Mouse (Mus musculus) neural tube, embryonic 12.5 days (tissue): ENCODE measurements at regions not wholly inside any gene's neighbourhood (a gene's known extent, or its start where the extent isn't known, plus 50 kb on each side); places are given as distances from the start of the nearest gene placed in this dataset.

ENCODE experiments used
- ATAC-seq: fragments of 200-750 bp; cut with Nextera tagmentation; 2 replicates; pipeline ENCODE4 v1.8.0; 2017; ENCODE audit warnings: low read depth, mild to moderate bottlenecking, moderate TSS enrichment, moderate library complexity; ENCODE audit not compliant: low FRiP score
- H3K27ac ChIP-seq: fragments of 300-500 bp; sonication (generic); 2 replicates; pipeline ENCODE4 v1.5.1; 2016
- H3K27me3 ChIP-seq: fragments of 300-500 bp; sonication (generic); replicated peaks from 2 replicates; pipeline ENCODE4 v1.6.1; 2016; ENCODE audit warnings: mild to moderate bottlenecking
- H3K36me3 ChIP-seq: fragments of 300-500 bp; sonication (generic); 2 replicates; pipeline ENCODE4 v1.6.1; 2016; ENCODE audit warnings: mild to moderate bottlenecking
- H3K4me1 ChIP-seq: fragments of 300-500 bp; sonication (generic); 2 replicates; pipeline ENCODE4 v1.6.1; 2016
- H3K4me2 ChIP-seq: fragments of 300-500 bp; sonication (generic); replicated peaks from 2 replicates; pipeline ENCODE4 v1.6.1; 2016; ENCODE audit warnings: mild to moderate bottlenecking
- H3K4me3 ChIP-seq: fragments of 300-500 bp; sonication (generic); 2 replicates; pipeline ENCODE4 v1.5.1; 2016
- H3K9ac ChIP-seq: fragments of 300-500 bp; sonication (generic); 2 replicates; pipeline ENCODE4 v1.6.1; 2016; ENCODE audit warnings: mild to moderate bottlenecking
- H3K9me3 ChIP-seq: fragments of 300-500 bp; sonication (generic); 2 replicates; pipeline ENCODE4 v1.6.1; 2016; ENCODE audit warnings: mild to moderate bottlenecking
- WGBS: fragments of 180-500 bp; shearing (Covaris S2); methylation state at CpG from one replicate; pipeline ENCODE4 v1.1.7; 2016; 5-methylcytosine and 5-hydroxymethylcytosine counted together

- Histone ChIP-seq H3K4me3 (no peak overlapping the region), H3K9ac (no peak overlapping the region), H3K4me1 (peaks cover 14% of the 10 kb centered on the region; the same call in 1 of the 2 replicates), H3K27ac (no peak overlapping the region), H3K27me3 (no peaks in the 10 kb centered on the region), H3K9me3 (no peaks in the 10 kb centered on the region), H3K4me2 (no peak overlapping the region), H3K36me3 (no peaks in the 10 kb centered on the region)
- ATAC-seq: no peak
- WGBS: 48% methylated on average over 1 of the region's 1 CpGs
These were observed 154.2 kb upstream of the Ctnnb1 start for GRCm38 (mm10) chr9:120774772-120775171.

- 76% methylated on average over 3 of the region's 3 CpGs for WGBS
- Histone ChIP-seq H3K9me3 (no peaks in the 10 kb centered on the region), H3K4me3 (no peak overlapping the region), H3K27me3 (no peaks in the 10 kb centered on the region), H3K9ac (no peak overlapping the region), H3K4me2 (no peak overlapping the region), H3K27ac (no peak overlapping the region), H3K4me1 (peaks cover 6% of the 10 kb centered on the region; the same call in 1 of the 2 replicates), H3K36me3 (no peaks in the 10 kb centered on the region)
- no peak for ATAC-seq
These were observed 153.3 kb upstream of the Ctnnb1 start for GRCm38 (mm10) chr9:120775721-120776120.

GRCm38 (mm10) chr9:120776456-120777001 lies 152.5 kb upstream of the Ctnnb1 start:
- H3K9ac ChIP-seq: no peak overlapping the region
- no peaks in the 10 kb centered on the region for H3K27me3 ChIP-seq
- no peak overlapping the region for H3K4me3 ChIP-seq
- WGBS: 75% methylated on average over 4 of the region's 4 CpGs
- no peaks in the 10 kb centered on the region for H3K9me3 ChIP-seq
- no peak overlapping the region for H3K4me2 ChIP-seq
- no peaks in the 10 kb centered on the region for H3K4me1 ChIP-seq
- no peaks in the 10 kb centered on the region for H3K36me3 ChIP-seq
- no peak for ATAC-seq
- H3K27ac ChIP-seq: no peak overlapping the region

GRCm38 (mm10) chr9:120777016-120777415 lies 152.0 kb upstream of the Ctnnb1 start:
- no peak overlapping the region for H3K4me3 ChIP-seq
- no peaks in the 10 kb centered on the region for H3K36me3 ChIP-seq
- H3K27me3 ChIP-seq: no peaks in the 10 kb centered on the region
- H3K4me1 ChIP-seq: no peaks in the 10 kb centered on the region
- no peaks in the 10 kb centered on the region for H3K9me3 ChIP-seq
- ATAC-seq: no peak
- WGBS: 72% methylated on average over 6 of the region's 6 CpGs
- H3K4me2 ChIP-seq: no peak overlapping the region
- no peak overlapping the region for H3K27ac ChIP-seq
- no peak overlapping the region for H3K9ac ChIP-seq

- WGBS: 85% methylated on average over 10 of the region's 10 CpGs
- no peak for ATAC-seq
- Histone ChIP-seq H3K27ac (no peak overlapping the region), H3K36me3 (no peaks in the 10 kb centered on the region), H3K27me3 (no peaks in the 10 kb centered on the region), H3K4me2 (no peak overlapping the region), H3K9me3 (no peaks in the 10 kb centered on the region), H3K9ac (no peak overlapping the region), H3K4me3 (no peak overlapping the region), H3K4me1 (no peaks in the 10 kb centered on the region)
These were observed 151.5 kb upstream of the Ctnnb1 start for GRCm38 (mm10) chr9:120777501-120777900.

GRCm38 (mm10) chr9:120778423-120778822 lies 150.6 kb upstream of the Ctnnb1 start:
- H3K4me2 ChIP-seq: no peak overlapping the region
- no peak for ATAC-seq
- no peaks in the 10 kb centered on the region for H3K9me3 ChIP-seq
- H3K4me3 ChIP-seq: no peak overlapping the region
- H3K27ac ChIP-seq: no peak overlapping the region
- no peak overlapping the region for H3K9ac ChIP-seq
- no peaks in the 10 kb centered on the region for H3K4me1 ChIP-seq
- 56% methylated on average over 2 of the region's 2 CpGs for WGBS
- no peaks in the 10 kb centered on the region for H3K36me3 ChIP-seq
- no peaks in the 10 kb centered on the region for H3K27me3 ChIP-seq

GRCm38 (mm10) chr9:120794210-120794609 lies 134.8 kb upstream of the Ctnnb1 start:
- Histone ChIP-seq H3K9ac (no peak overlapping the region), H3K27me3 (no peaks in the 10 kb centered on the region), H3K9me3 (peaks cover 28% of the 10 kb centered on the region), H3K4me2 (no peak overlapping the region), H3K4me1 (no peaks in the 10 kb centered on the region), H3K4me3 (no peak overlapping the region), H3K36me3 (no peaks in the 10 kb centered on the region), H3K27ac (no peak overlapping the region)
- WGBS: 86% methylated on average over 5 of the region's 5 CpGs
- ATAC-seq: no peak

- Histone ChIP-seq H3K27ac (no peak overlapping the region), H3K9me3 (peaks cover 14% of the 10 kb centered on the region), H3K4me2 (no peak overlapping the region), H3K9ac (no peak overlapping the region), H3K36me3 (no peaks in the 10 kb centered on the region), H3K4me3 (no peak overlapping the region), H3K4me1 (no peaks in the 10 kb centered on the region), H3K27me3 (no peaks in the 10 kb centered on the region)
- WGBS: 88% methylated on average over 10 of the region's 10 CpGs
- ATAC-seq: no peak
These were observed 132.7 kb upstream of the Ctnnb1 start for GRCm38 (mm10) chr9:120796111-120796880.

- Histone ChIP-seq H3K27me3 (no peaks in the 10 kb centered on the region), H3K27ac (no peak overlapping the region), H3K4me3 (no peak overlapping the region), H3K9ac (no peak overlapping the region), H3K4me1 (no peaks in the 10 kb centered on the region), H3K4me2 (no peak overlapping the region), H3K9me3 (peaks cover 1% of the 10 kb centered on the region; the same call in 1 of the 2 replicates), H3K36me3 (no peaks in the 10 kb centered on the region)
- WGBS: 47% methylated on average over 10 of the region's 10 CpGs
- ATAC-seq: no peak
These were observed 130.9 kb upstream of the Ctnnb1 start for GRCm38 (mm10) chr9:120797996-120798663.

- WGBS: 41% methylated on average over 12 of the region's 12 CpGs
- no peak for ATAC-seq
- no peaks in the 10 kb centered on the region for H3K9me3 ChIP-seq
- H3K27ac ChIP-seq: no peak overlapping the region
- H3K27me3 ChIP-seq: no peaks in the 10 kb centered on the region
- H3K36me3 ChIP-seq: no peaks in the 10 kb centered on the region
- H3K4me3 ChIP-seq: no peak overlapping the region
- no peaks in the 10 kb centered on the region for H3K4me1 ChIP-seq
- no peak overlapping the region for H3K4me2 ChIP-seq
- no peak overlapping the region for H3K9ac ChIP-seq
These were observed 130.1 kb upstream of the Ctnnb1 start for GRCm38 (mm10) chr9:120798901-120799300.

GRCm38 (mm10) chr9:120802646-120803045 lies 126.4 kb upstream of the Ctnnb1 start:
- Histone ChIP-seq H3K27me3 (no peaks in the 10 kb centered on the region), H3K27ac (no peak overlapping the region), H3K9me3 (no peaks in the 10 kb centered on the region), H3K4me1 (no peaks in the 10 kb centered on the region; the same call in 1 of the 2 replicates), H3K4me3 (no peak overlapping the region), H3K4me2 (no peak overlapping the region), H3K9ac (no peak overlapping the region), H3K36me3 (no peaks in the 10 kb centered on the region)
- ATAC-seq: no peak
- 87% methylated on average over 4 of the region's 4 CpGs for WGBS

GRCm38 (mm10) chr9:120804760-120805294 lies 124.2 kb upstream of the Ctnnb1 start:
- Histone ChIP-seq H3K9me3 (no peaks in the 10 kb centered on the region), H3K9ac (no peak overlapping the region), H3K4me3 (no peak overlapping the region), H3K4me2 (no peak overlapping the region), H3K36me3 (no peaks in the 10 kb centered on the region), H3K4me1 (no peaks in the 10 kb centered on the region; the same call in 1 of the 2 replicates), H3K27me3 (no peaks in the 10 kb centered on the region), H3K27ac (no peak overlapping the region)
- WGBS: 62% methylated on average over 10 of the region's 10 CpGs
- no peak for ATAC-seq
